Mouse (Mus musculus): Measurements from ENCODE around the gene Klk1b24. TPM values are rescaled to one million over a fixed set of nuclear protein-coding genes. Genes with fewer than 3 reads are reported as not detected.
"Not testable (repeated sequence)": the region's sequence is repeated elsewhere in the genome, so short reads cannot be mapped to it uniquely, and the experiment has no call there.

The Klk1b24 gene
- polyA plus RNA-seq (2014; fragmentation: Nextera tagmentation; extraction: Ambion mirVana): not detected in 2 replicates

DNA sequence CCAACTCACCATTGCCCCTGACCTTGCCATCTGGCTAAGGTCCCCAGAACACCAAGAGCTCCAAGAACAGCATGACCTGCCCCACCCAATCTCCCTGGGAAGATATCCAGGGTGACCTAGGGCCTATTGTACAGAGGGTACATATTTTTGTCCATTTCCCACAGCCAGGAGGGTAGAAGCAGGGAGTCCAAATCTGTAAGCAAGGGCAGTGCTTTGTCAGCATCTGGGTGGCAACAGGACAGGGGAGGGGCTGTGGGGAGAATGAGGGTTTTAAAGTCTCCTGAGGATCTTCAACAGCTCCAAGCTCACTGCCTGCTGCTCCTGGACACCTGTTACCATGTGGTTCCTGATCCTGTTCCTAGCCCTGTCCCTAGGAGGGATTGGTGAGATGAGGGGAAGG lies at the start of gene Klk1b24:
Klk1b24 (plus strand) TSS at position 301 of the 400 bp plus-strand sequence.
- not testable (repeated sequence) for H3K9ac ChIP-seq (ENCODE audit: low read depth, low read length); H3K27me3 ChIP-seq (ENCODE audit: control insufficient read depth, insufficient read depth, low read length); H3K36me3 ChIP-seq (ENCODE audit: control insufficient read depth, insufficient read depth, low read length); H3K27ac ChIP-seq (ENCODE audit: low read depth, low read length); H3K9me3 ChIP-seq (replicated peaks; ENCODE audit: control insufficient read depth, low read length); H3K4me1 ChIP-seq (ENCODE audit: control insufficient read depth, insufficient read depth, low read length); ATAC-seq (replicated peaks; ENCODE audit: insufficient number of reproducible peaks, low FRiP score, low TSS enrichment); H3K4me3 ChIP-seq (ENCODE audit: low read depth, low read length); H3K4me2 ChIP-seq

DNA sequence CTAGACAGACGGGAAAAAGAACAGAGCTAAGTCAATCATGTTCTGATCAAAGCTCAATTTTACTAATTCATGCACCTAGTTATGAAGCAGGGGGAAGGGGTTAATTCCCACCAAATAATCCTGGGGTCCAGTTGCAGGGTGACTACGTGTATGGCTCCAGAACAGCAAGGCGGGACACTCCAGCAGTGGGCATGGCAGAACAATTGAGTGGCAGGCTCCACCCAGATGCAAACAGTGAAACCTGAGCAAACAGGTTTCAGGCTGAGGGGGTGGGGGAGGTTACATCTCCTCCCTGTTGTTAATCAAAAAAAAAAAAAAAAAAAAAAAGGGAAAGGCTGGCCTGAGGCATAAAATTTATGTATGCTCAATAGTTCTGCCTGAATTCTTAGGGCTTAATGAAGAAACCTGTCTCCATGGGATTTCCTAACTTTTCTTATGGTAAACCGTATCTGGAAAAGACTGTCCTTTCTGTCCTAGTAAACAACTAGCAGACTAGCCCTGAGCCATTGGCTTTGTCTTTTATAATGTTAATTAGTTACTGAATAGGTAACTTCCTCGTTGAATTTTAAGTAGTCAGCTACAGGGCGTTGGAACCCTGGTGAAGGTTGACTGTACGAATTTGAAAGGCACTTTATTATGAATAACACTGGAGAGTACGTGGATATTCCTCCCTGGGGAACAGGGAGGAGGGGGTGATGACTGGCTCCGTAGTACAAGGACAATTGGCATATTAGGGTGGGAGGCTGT lies 8.6 kb upstream of the Klk1b24 start:
- Histone ChIP-seq H3K4me3 (ENCODE audit: low read depth, low read length) (no peak overlapping the region), H3K27ac (ENCODE audit: low read depth, low read length) (no peak overlapping the region), H3K36me3 (ENCODE audit: control insufficient read depth, insufficient read depth, low read length) (no peaks in the 10 kb centered on the region), H3K9ac (ENCODE audit: low read depth, low read length) (no peak overlapping the region), H3K9me3 (replicated peaks; ENCODE audit: control insufficient read depth, low read length) (no peaks in the 10 kb centered on the region), H3K27me3 (ENCODE audit: control insufficient read depth, insufficient read depth, low read length) (no peaks in the 10 kb centered on the region), H3K4me1 (ENCODE audit: control insufficient read depth, insufficient read depth, low read length) (no peaks in the 10 kb centered on the region), H3K4me2 (no peak overlapping the region)
- WGBS (ENCODE audit: insufficient replicate concordance): 73% methylated on average over 9 of the region's 9 CpGs
- no peak for ATAC-seq (replicated peaks; ENCODE audit: insufficient number of reproducible peaks, low FRiP score, low TSS enrichment)

DNA sequence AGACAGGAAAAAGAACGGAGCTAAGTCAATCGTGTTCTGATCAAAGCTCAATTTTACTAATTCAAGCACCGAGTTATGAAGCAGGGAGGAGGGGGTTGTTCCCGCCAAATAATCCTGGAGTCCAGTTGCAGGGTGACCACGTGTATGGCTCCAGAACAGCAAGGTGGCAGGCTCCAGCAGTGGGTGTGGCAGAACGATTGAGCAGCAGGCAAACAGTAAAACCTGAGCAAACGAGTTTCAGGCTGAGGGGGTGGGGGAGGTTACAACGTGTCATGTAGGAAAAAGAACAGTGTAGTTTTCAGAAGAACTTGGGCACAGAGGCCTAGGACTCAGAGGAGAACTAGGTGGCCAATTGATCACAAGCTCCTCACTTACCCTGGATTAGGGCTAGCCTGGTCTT lies 1.5 kb upstream of the Klk1b24 start:
- not testable (repeated sequence) for H3K36me3 ChIP-seq (ENCODE audit: control insufficient read depth, insufficient read depth, low read length); H3K9ac ChIP-seq (ENCODE audit: low read depth, low read length); H3K27ac ChIP-seq (ENCODE audit: low read depth, low read length); H3K4me1 ChIP-seq (ENCODE audit: control insufficient read depth, insufficient read depth, low read length); H3K9me3 ChIP-seq (replicated peaks; ENCODE audit: control insufficient read depth, low read length); ATAC-seq (replicated peaks; ENCODE audit: insufficient number of reproducible peaks, low FRiP score, low TSS enrichment); H3K27me3 ChIP-seq (ENCODE audit: control insufficient read depth, insufficient read depth, low read length); H3K4me3 ChIP-seq (ENCODE audit: low read depth, low read length); H3K4me2 ChIP-seq
- WGBS (ENCODE audit: insufficient replicate concordance): 61% methylated on average over 8 of the region's 8 CpGs

DNA sequence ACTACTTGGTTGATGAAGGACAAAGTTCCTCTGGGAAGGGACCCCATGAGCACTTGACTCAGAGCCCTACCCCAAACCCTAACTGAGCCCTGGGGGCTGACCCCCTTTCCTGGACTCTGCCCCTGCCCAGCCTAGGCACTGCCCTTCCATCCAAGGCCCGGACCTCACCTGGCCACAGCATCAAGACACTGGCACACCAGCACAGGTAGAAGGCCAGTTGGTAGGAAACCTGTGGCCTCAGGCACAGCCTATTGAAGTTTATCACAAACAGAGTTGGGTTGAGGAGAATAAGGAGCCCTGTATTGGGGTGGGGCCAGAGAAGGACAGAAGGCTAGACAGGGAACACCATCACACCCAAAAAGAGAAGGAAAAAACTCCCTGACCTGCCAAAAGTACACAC lies 5.4 kb downstream of the Klk1b24 start:
- not testable (repeated sequence) for H3K36me3 ChIP-seq (ENCODE audit: control insufficient read depth, insufficient read depth, low read length); H3K27ac ChIP-seq (ENCODE audit: low read depth, low read length); H3K4me2 ChIP-seq; ATAC-seq (replicated peaks; ENCODE audit: insufficient number of reproducible peaks, low FRiP score, low TSS enrichment); H3K27me3 ChIP-seq (ENCODE audit: control insufficient read depth, insufficient read depth, low read length); H3K9ac ChIP-seq (ENCODE audit: low read depth, low read length); H3K4me1 ChIP-seq (ENCODE audit: control insufficient read depth, insufficient read depth, low read length); H3K9me3 ChIP-seq (replicated peaks; ENCODE audit: control insufficient read depth, low read length); H3K4me3 ChIP-seq (ENCODE audit: low read depth, low read length)
- WGBS (ENCODE audit: insufficient replicate concordance): 62% methylated on average over 1 of the region's 1 CpGs

DNA sequence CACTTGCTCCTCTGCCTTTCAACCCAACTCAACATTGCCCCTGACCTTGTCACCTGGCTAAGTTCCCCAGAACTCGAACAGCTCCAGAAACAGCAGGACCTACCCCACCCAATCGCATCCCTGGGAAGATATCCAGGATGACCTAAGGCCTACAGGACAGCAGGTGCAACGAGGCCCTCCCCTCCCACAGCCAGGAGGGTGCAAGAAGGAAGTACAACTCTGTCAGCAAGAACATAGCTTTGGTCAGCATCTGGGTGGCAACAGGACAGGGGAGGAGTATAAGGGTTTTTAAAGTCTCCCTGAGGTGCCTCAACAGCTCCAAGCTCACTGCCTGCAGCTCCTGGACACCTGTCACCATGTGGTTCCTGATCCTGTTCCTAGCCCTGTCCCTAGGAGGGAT lies 9.9 kb downstream of the Klk1b24 start, which contains the start of gene Klk1b3:
Klk1b3 (plus strand) TSS at position 301 of the 400 bp plus-strand sequence.
- no peaks in the 10 kb centered on the region for H3K9me3 ChIP-seq (replicated peaks; ENCODE audit: control insufficient read depth, low read length)
- ATAC-seq (replicated peaks; ENCODE audit: insufficient number of reproducible peaks, low FRiP score, low TSS enrichment): no peak
- H3K4me2 ChIP-seq: no peak within 1 kb of the TSS
- H3K36me3 ChIP-seq (ENCODE audit: control insufficient read depth, insufficient read depth, low read length): no peaks in the 10 kb centered on the region
- no peaks in the 10 kb centered on the region for H3K27me3 ChIP-seq (ENCODE audit: control insufficient read depth, insufficient read depth, low read length)
- no peak within 1 kb of the TSS for H3K4me3 ChIP-seq (ENCODE audit: low read depth, low read length)
- no peak within 1 kb of the TSS for H3K27ac ChIP-seq (ENCODE audit: low read depth, low read length)
- WGBS (ENCODE audit: insufficient replicate concordance): 58% methylated on average over 3 of the region's 3 CpGs
- H3K9ac ChIP-seq (ENCODE audit: low read depth, low read length): no peak within 1 kb of the TSS
- H3K4me1 ChIP-seq (ENCODE audit: control insufficient read depth, insufficient read depth, low read length): no peaks in the 10 kb centered on the region

DNA sequence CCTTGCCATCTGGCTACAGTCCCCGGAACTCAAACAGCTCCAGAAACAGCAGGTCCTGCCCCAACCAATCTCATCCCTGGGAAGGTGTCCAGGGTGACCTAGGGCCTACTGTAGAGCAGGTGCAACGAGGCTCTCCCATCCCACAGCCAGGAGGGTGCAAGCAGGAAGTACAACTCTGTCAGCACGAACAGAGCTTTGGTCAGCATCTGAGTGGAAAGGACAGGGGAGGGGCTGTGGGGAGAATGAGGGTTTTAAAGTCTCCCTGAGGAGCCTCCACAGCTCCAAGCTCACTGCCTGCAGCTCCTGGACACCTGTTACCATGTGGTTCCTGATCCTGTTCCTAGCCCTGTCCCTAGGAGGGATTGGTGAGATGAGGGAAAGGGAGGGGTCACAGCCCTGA lies 19.1 kb downstream of the Klk1b24 start, which contains the start of gene Klk1b4:
Klk1b4 (plus strand) TSS at position 301 of the 400 bp plus-strand sequence.
- WGBS (ENCODE audit: insufficient replicate concordance): 52% methylated on average over 3 of the region's 3 CpGs
- not testable (repeated sequence) for H3K9ac ChIP-seq (ENCODE audit: low read depth, low read length); H3K27me3 ChIP-seq (ENCODE audit: control insufficient read depth, insufficient read depth, low read length); ATAC-seq (replicated peaks; ENCODE audit: insufficient number of reproducible peaks, low FRiP score, low TSS enrichment); H3K27ac ChIP-seq (ENCODE audit: low read depth, low read length); H3K36me3 ChIP-seq (ENCODE audit: control insufficient read depth, insufficient read depth, low read length); H3K9me3 ChIP-seq (replicated peaks; ENCODE audit: control insufficient read depth, low read length); H3K4me2 ChIP-seq; H3K4me1 ChIP-seq (ENCODE audit: control insufficient read depth, insufficient read depth, low read length); H3K4me3 ChIP-seq (ENCODE audit: low read depth, low read length)

DNA sequence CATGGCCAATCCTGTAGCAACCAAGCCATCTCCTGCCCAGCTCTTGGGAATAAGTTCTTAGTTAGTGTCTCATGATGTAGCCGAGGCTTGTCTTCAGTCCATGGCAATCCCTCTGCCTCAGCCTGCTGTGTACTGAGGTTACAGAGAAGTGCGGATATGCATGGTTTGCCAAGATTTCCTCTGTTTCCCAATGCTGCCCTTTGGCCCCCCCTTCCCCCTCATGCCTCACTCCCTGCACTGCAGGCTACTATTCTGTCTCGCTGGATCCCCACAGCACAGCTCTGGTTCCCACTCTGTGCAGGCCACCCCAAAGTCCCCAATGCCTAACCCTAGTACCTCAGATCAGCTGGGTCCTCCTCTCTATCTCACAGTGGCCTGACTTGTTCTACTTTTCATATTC lies 20.3 kb downstream of the Klk1b24 start:
- Histone ChIP-seq H3K36me3 (ENCODE audit: control insufficient read depth, insufficient read depth, low read length) (no peaks in the 10 kb centered on the region), H3K9me3 (replicated peaks; ENCODE audit: control insufficient read depth, low read length) (no peaks in the 10 kb centered on the region), H3K4me3 (ENCODE audit: low read depth, low read length) (no peak overlapping the region), H3K9ac (ENCODE audit: low read depth, low read length) (no peak overlapping the region), H3K4me2 (no peak overlapping the region), H3K27me3 (ENCODE audit: control insufficient read depth, insufficient read depth, low read length) (no peaks in the 10 kb centered on the region), H3K4me1 (ENCODE audit: control insufficient read depth, insufficient read depth, low read length) (no peaks in the 10 kb centered on the region), H3K27ac (ENCODE audit: low read depth, low read length) (no peak overlapping the region)
- no peak for ATAC-seq (replicated peaks; ENCODE audit: insufficient number of reproducible peaks, low FRiP score, low TSS enrichment)
- WGBS (ENCODE audit: insufficient replicate concordance): 66% methylated on average over 3 of the region's 3 CpGs

DNA sequence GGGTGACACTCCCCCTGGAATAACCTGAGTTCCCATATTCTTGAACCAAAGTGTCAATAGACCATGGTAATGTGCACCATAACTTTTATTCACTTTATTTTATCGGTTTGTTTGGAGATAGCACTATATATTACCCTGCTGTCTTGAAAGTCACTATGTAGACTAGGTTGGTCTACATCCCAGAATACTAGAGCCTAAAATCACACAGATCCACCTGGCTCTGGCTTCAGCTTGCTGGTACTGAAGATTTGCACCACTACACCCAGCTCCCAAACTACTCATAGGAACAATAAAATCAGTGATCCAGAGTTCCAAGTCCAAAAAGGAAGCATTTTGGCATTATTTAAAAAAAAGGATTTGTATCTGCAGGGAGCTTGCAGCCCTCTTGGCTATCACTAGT lies 27.6 kb downstream of the Klk1b24 start, which contains the start of gene Klk1b5:
Klk1b5 (plus strand) TSS at position 301 of the 400 bp plus-strand sequence.
- H3K4me1 ChIP-seq (ENCODE audit: control insufficient read depth, insufficient read depth, low read length): no peaks in the 10 kb centered on the region
- H3K9ac ChIP-seq (ENCODE audit: low read depth, low read length): no peak within 1 kb of the TSS
- ATAC-seq (replicated peaks; ENCODE audit: insufficient number of reproducible peaks, low FRiP score, low TSS enrichment): no peak
- H3K36me3 ChIP-seq (ENCODE audit: control insufficient read depth, insufficient read depth, low read length): no peaks in the 10 kb centered on the region
- no peak within 1 kb of the TSS for H3K27ac ChIP-seq (ENCODE audit: low read depth, low read length)
- H3K9me3 ChIP-seq (replicated peaks; ENCODE audit: control insufficient read depth, low read length): no peaks in the 10 kb centered on the region
- no peak within 1 kb of the TSS for H3K4me2 ChIP-seq
- WGBS (ENCODE audit: insufficient replicate concordance): 76% methylated on average over 1 of the region's 1 CpGs
- no peak within 1 kb of the TSS for H3K4me3 ChIP-seq (ENCODE audit: low read depth, low read length)
- no peaks in the 10 kb centered on the region for H3K27me3 ChIP-seq (ENCODE audit: control insufficient read depth, insufficient read depth, low read length)

DNA sequence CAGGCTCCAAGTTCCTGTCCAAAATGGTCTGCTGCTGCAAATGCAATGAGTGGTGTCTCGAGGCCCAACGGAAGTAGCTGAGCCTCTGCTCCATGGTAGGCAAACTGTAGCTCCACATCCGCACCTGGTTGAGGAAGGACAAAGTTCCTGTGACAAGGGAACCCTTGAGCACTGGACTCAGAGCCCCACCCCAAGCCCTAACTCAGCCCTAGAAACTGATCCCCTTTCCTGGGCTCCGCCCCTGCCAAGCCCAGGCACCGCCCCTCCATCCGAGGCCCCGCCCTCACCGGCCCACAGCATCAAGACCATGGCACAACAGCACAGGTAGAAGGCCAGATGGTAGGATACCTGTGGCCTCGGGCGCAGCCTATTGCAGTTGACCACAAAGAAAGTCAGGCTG lies 33.6 kb downstream of the Klk1b24 start:
- H3K9me3 ChIP-seq (replicated peaks; ENCODE audit: control insufficient read depth, low read length); H3K4me2 ChIP-seq; H3K27me3 ChIP-seq (ENCODE audit: control insufficient read depth, insufficient read depth, low read length); ATAC-seq (replicated peaks; ENCODE audit: insufficient number of reproducible peaks, low FRiP score, low TSS enrichment); H3K27ac ChIP-seq (ENCODE audit: low read depth, low read length); H3K4me3 ChIP-seq (ENCODE audit: low read depth, low read length); H3K36me3 ChIP-seq (ENCODE audit: control insufficient read depth, insufficient read depth, low read length); H3K9ac ChIP-seq (ENCODE audit: low read depth, low read length); H3K4me1 ChIP-seq (ENCODE audit: control insufficient read depth, insufficient read depth, low read length): not testable (repeated sequence)
- 65% methylated on average over 8 of the region's 10 CpGs for WGBS (ENCODE audit: insufficient replicate concordance)
